Mouse (Mus musculus) activated CD4-positive, CD25-positive, alpha-beta regulatory T cell, adult 9 weeks (primary cell): ENCODE results near the gene Wbp1. TPM values are rescaled to one million over a fixed set of nuclear protein-coding genes. Genes with fewer than 3 reads are reported as not detected.

ENCODE experiments used
- polyA plus RNA-seq: library from polyadenylated mRNA; unstranded; fragments of 100-300 nt; shearing (Covaris generic); gene quantifications from one replicate; pipeline ENCODE4 v1.2.1, GENCODE M21; 2017

The Wbp1 gene
- polyA plus RNA-seq: 71.7 TPM

GRCm38 (mm10) chr6:83120930-83121862 lies at the start of gene Wbp1:
TSS of gene Wbp1 (minus strand) at chr6:83121559.

GRCm38 (mm10) chr6:83165607-83166242 lies 44.4 kb upstream of the Wbp1 start, which contains the start of gene Dctn1:
TSS of gene Dctn1 (plus strand) at chr6:83165920.

GRCm38 (mm10) chr6:83156259-83156684 lies 34.9 kb upstream of the Wbp1 start, which contains the start of the genes Wdr54 and 1700003E16Rik:
TSS of gene Wdr54 (minus strand) at chr6:83156397.
TSS of gene 1700003E16Rik (plus strand) at chr6:83156404.

GRCm38 (mm10) chr6:83134951-83135513 lies 13.7 kb upstream of the Wbp1 start, which contains the start of gene Rtkn:
TSS of gene Rtkn (plus strand) at chr6:83135463.

GRCm38 (mm10) chr6:83125331-83125730 lies 4.0 kb upstream of the Wbp1 start, which contains the start of gene Ino80b:
TSS of gene Ino80b (minus strand) at chr6:83125431.

GRCm38 (mm10) chr6:83115011-83115671 lies 6.2 kb downstream of the Wbp1 start, which contains the start of gene Mogs:
TSS of gene Mogs (plus strand) at chr6:83115496.

GRCm38 (mm10) chr6:83108762-83109668 lies 12.3 kb downstream of the Wbp1 start, which contains the start of gene Mrpl53:
TSS of gene Mrpl53 (plus strand) at chr6:83109040.

GRCm38 (mm10) chr6:83101316-83101687 lies 20.1 kb downstream of the Wbp1 start, which contains the start of the genes Ccdc142 and Gm42688:
TSS of gene Ccdc142 (plus strand) at chr6:83101601.
TSS of gene Gm42688 (plus strand) at chr6:83101617.

GRCm38 (mm10) chr6:83086121-83087035 lies 35.0 kb downstream of the Wbp1 start, which contains the start of gene Lbx2:
TSS of gene Lbx2 (plus strand) at chr6:83086367.

GRCm38 (mm10) chr6:83077630-83078323 lies 43.6 kb downstream of the Wbp1 start, which contains the start of gene Pcgf1:
TSS of gene Pcgf1 (plus strand) at chr6:83077869.

GRCm38 (mm10) chr6:83070247-83070310 lies 51.3 kb downstream of the Wbp1 start, which contains the start of gene Tlx2:
TSS of gene Tlx2 (minus strand) at chr6:83070293.

Other genes with a start within 250 kb of the Wbp1 start
- gene Sema4f, start 181.8 kb downstream of the Wbp1 start, polyA plus RNA-seq: 3.6 TPM
- gene M1ap, start 174.7 kb downstream of the Wbp1 start, polyA plus RNA-seq: 0.64 TPM
- 56.5 TPM for gene Dok1, start 88.1 kb downstream of the Wbp1 start, polyA plus RNA-seq
- 0.32 TPM for gene Loxl3, start 87.4 kb downstream of the Wbp1 start, polyA plus RNA-seq
- 472 TPM for gene Aup1, start 67.0 kb downstream of the Wbp1 start, polyA plus RNA-seq
- 67.6 TPM for gene Htra2, start 66.3 kb downstream of the Wbp1 start, polyA plus RNA-seq
- gene Dqx1, start 63.7 kb downstream of the Wbp1 start, polyA plus RNA-seq: 4.9 TPM
- not detected for gene Tlx2, start 51.3 kb downstream of the Wbp1 start, polyA plus RNA-seq
- 32.7 TPM for gene Pcgf1, start 43.7 kb downstream of the Wbp1 start, polyA plus RNA-seq
- gene Lbx2, start 35.2 kb downstream of the Wbp1 start, polyA plus RNA-seq: not detected
- gene Ccdc142, start 20.0 kb downstream of the Wbp1 start, polyA plus RNA-seq: 5.2 TPM
- gene Gm42688, start 19.9 kb downstream of the Wbp1 start, polyA plus RNA-seq: 5.8 TPM
- gene Mrpl53, start 12.5 kb downstream of the Wbp1 start, polyA plus RNA-seq: 65.4 TPM
- gene Mogs, start 6.1 kb downstream of the Wbp1 start, polyA plus RNA-seq: 3.9 TPM
- 13.0 TPM for gene Ino80b, start 3.9 kb upstream of the Wbp1 start, polyA plus RNA-seq
- gene Rtkn, start 13.9 kb upstream of the Wbp1 start, polyA plus RNA-seq: 0.92 TPM
- 1.9 TPM for gene Wdr54, start 34.8 kb upstream of the Wbp1 start, polyA plus RNA-seq
- not detected for gene 1700003E16Rik, start 34.8 kb upstream of the Wbp1 start, polyA plus RNA-seq
- 86.5 TPM for gene Dctn1, start 44.4 kb upstream of the Wbp1 start, polyA plus RNA-seq
- 0.87 TPM for gene Slc4a5, start 98.3 kb upstream of the Wbp1 start, polyA plus RNA-seq
- gene Mthfd2, start 204.3 kb upstream of the Wbp1 start, polyA plus RNA-seq: 80.7 TPM
- 125 TPM for gene Mob1a, start 204.5 kb upstream of the Wbp1 start, polyA plus RNA-seq
- 54.9 TPM for gene Bola3, start 227.6 kb upstream of the Wbp1 start, polyA plus RNA-seq